Mouse (Mus musculus): Measurements from ENCODE around the gene Gtf3c6.

DNA sequence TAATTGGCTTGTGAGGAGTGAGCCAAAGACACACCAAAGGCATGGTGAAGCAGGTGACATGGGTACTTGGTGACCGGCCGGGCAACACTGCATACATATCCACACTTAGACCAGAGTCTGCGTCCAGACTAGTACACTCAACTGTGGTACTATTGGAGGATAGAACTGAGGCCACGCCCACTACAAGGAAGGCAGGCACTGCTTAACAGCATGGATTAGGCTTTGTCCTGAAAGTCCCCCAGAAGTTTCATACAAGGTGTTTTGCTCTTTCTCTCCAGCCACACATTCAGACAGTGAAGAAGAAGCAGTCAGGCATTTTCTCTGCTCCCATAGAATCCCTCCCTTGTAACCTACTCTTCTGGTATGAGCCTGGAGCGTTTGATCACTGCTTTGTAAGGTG lies 1.2 kb downstream of the Gtf3c6 start:
- no peak for TF ChIP-seq POLR2A (IDR thresholded peaks at IDR 0.05; ENCODE audit: low read depth, low read length)
- no peak for TF ChIP-seq CTCF (conservative IDR thresholded peaks at IDR 0.05; ENCODE audit: insufficient read depth, insufficient read length, low read depth, low read length)
